Comparison of ENCODE assay signal across 1 mouse cellular context in the genomic region with DNA sequence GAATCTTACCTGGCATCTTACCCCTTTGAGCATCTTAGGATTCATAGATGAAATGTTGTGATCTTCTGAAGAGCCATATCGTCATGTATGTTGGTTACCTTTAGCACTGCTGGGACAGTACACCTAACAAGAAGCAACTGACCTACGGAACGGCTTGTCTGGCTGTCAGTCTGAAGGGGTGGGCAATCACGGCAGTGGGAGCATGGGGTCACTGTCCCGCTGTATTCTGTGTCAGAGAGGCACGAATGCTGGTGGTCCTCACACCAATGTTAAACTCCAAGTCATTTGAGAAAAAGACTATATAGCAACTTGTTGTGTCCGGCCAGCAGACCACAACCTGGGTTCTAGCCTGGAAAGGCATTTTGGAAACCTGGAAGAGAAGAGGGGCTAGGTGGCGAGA.
TF ChIP-seq lines count a peak whose summit lies in the region.

No protein-coding gene starts in this region.

TF ChIP-seq in CH12.LX, 34 proteins besides CTCF, POLR2A, EP300 and RAD21:
- TF ChIP-seq HCFC1 (IDR thresholded peaks at IDR 0.05; ENCODE audit: low read depth, low read length): no peak
- no peak for TF ChIP-seq UBTF (IDR thresholded peaks at IDR 0.05; ENCODE audit: low read depth, low read length)
- TF ChIP-seq NRF1 (IDR thresholded peaks at IDR 0.05; ENCODE audit: low read depth, low read length): no peak
- TF ChIP-seq SIN3A (IDR thresholded peaks at IDR 0.05; ENCODE audit: low read length): no peak
